Mouse (Mus musculus) cortical plate, adult 2 months (tissue): ENCODE data around the gene Trappc1.

Experiments used
- CTCF ChIP-seq: fragments of 200-500 bp; IDR thresholded peaks from 2 replicates; pipeline ENCODE4 v1.5.1; 2011; ENCODE audit warnings: mild to moderate bottlenecking, control low read depth, low read length; ENCODE audit not compliant: insufficient read depth; ENCODE audit errors: extremely low read depth
- POLR2A ChIP-seq: fragments of 200-500 bp; IDR thresholded peaks from 2 replicates; pipeline ENCODE4 v1.6.1; 2011; ENCODE audit warnings: mild to moderate bottlenecking, low read length, control low read depth; ENCODE audit not compliant: insufficient read depth; ENCODE audit errors: extremely low read depth

DNA sequence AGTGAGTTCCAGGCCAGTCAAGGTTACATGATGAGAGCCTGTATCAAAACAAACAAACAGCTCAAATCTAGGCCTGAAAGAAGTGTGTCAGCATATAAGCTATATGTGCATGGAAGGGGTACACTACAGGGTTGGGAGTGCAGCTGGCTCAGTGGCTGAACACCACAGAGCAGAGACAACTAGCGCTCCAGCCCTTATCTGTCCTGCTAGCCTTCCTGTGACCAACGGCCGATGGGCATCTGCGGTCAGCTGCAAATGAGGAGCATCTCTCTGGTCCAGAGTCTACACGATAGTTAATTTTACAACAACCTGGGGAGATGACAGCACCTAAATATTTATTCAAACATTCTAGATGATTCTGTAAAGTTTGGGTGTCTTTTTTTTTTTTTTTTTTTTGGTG is 32.7 kb upstream of the Trappc1 start:
- no peak for TF ChIP-seq CTCF
- no peak for TF ChIP-seq POLR2A
